Mouse (Mus musculus): ENCODE data around the gene Dusp7. TPM values are rescaled to one million over a fixed set of nuclear protein-coding genes. Genes with fewer than 3 reads are reported as not detected.

The Dusp7 gene
- total RNA-seq, 1 experiment, result 4.5 TPM

DNA sequence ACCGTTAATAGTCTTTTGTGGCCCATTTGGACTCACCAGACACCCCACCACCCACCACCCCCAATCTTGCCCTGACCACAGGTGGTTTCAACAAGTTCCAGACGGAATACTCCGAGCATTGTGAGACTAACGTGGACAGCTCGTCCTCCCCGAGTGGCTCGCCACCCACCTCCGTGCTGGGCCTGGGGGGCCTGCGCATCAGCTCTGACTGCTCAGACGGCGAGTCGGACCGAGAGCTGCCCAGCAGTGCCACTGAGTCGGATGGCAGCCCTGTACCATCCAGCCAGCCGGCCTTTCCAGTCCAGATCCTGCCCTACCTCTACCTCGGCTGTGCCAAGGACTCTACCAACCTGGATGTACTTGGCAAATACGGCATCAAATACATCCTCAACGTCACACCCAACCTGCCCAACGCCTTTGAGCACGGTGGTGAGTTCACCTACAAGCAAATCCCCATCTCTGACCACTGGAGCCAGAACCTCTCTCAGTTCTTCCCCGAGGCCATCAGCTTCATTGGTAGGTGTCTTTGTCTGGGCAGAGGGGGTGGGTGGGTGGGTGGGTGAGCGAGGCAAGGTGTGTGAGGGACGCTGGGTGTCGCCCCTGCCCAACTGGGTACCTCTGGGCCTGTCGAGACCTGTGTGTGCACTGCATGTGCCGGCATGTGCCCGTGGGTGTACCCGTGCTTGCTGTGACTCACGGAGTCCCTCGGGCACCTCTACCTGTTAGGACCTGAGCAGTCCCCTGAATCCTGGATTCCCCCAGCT, 2.4 kb downstream of the Dusp7 start:
- Histone ChIP-seq H3K4me1 (ENCODE audit: control insufficient read depth in 2 of 2, insufficient read depth in 2 of 2, low read length in 2 of 2, poor library complexity in 1 of 2) (peaks cover 0 to 8% of the 10 kb centered on the region in 2 experiments; a peak in 2 of 4 replicates), H3K9ac (ENCODE audit: insufficient read depth, low read depth, low read length, poor library complexity, severe bottlenecking) (no peak overlapping the region), H3K36me3 (ENCODE audit: control insufficient read depth, insufficient read depth, low read length, poor library complexity, severe bottlenecking) (peaks cover 30% of the 10 kb centered on the region), H3K9me3 (ENCODE audit: control insufficient read depth, insufficient read depth, low read depth, low read length) (no peaks in the 10 kb centered on the region), H3K4me3 (ENCODE audit: insufficient read depth in 1 of 2, low read depth in 1 of 2, low read length in 2 of 2, poor library complexity in 1 of 2, severe bottlenecking in 1 of 2) (no peak overlapping the region), H3K27ac (ENCODE audit: insufficient read depth, low read depth, low read length, poor library complexity, severe bottlenecking) (no peak overlapping the region)
- TF ChIP-seq MAFK (IDR thresholded peaks at IDR 0.05; ENCODE audit: insufficient read depth, low read depth, low read length) (no peak), CHD2 (IDR thresholded peaks at IDR 0.05; ENCODE audit: low read depth, low read length) (no peak)
- DNase-seq (ENCODE audit: low read depth, low spot score), result no peak
- in situ Hi-C loops (cut with MboI; ENCODE audit: low sequenced_read_pairs in 2 of 2, unreplicated experiment in 2 of 2), result no loop called here

DNA sequence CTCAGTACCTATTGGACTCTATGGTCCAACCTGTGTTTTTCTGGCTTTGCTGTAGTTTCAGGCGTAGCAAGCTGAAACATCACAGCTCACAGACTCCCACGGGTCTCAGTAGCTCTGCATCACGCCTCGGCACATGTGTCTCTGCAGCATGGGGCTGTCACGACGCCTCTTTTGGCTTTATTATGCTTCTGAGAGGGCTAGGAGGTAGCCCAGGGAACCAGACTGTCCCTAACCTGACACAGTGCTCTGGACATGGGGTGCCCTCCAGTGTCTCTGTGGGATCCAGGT, 2.9 kb downstream of the Dusp7 start:
- H3K4me3 ChIP-seq (ENCODE audit: insufficient read depth in 1 of 2, low read depth in 1 of 2, low read length in 2 of 2, poor library complexity in 1 of 2, severe bottlenecking in 1 of 2), result no peak overlapping the region
- H3K9ac ChIP-seq (ENCODE audit: insufficient read depth, low read depth, low read length, poor library complexity, severe bottlenecking), result no peak overlapping the region
- no peak for DNase-seq (ENCODE audit: low read depth, low spot score)
- peaks cover 30% of the 10 kb centered on the region for H3K36me3 ChIP-seq (ENCODE audit: control insufficient read depth, insufficient read depth, low read length, poor library complexity, severe bottlenecking)
- no peaks in the 10 kb centered on the region for H3K9me3 ChIP-seq (ENCODE audit: control insufficient read depth, insufficient read depth, low read depth, low read length)
- TF ChIP-seq ZNF384 (IDR thresholded peaks at IDR 0.05; ENCODE audit: low read depth, low read length), result no peak
- TF ChIP-seq MAFK (IDR thresholded peaks at IDR 0.05; ENCODE audit: insufficient read depth, low read depth, low read length), result no peak
- no peak for TF ChIP-seq ZC3H11A (IDR thresholded peaks at IDR 0.05; ENCODE audit: borderline replicate concordance, low read depth, low read length)
- no peak for TF ChIP-seq HCFC1 (IDR thresholded peaks at IDR 0.05; ENCODE audit: borderline replicate concordance, insufficient read depth, low read length)
- TF ChIP-seq CHD2 (IDR thresholded peaks at IDR 0.05; ENCODE audit: low read depth, low read length), result no peak
- no peak overlapping the region for H3K27ac ChIP-seq (ENCODE audit: insufficient read depth, low read depth, low read length, poor library complexity, severe bottlenecking)
- H3K4me1 ChIP-seq (ENCODE audit: control insufficient read depth in 2 of 2, insufficient read depth in 2 of 2, low read length in 2 of 2, poor library complexity in 1 of 2), result peaks cover 0 to 8% of the 10 kb centered on the region in 2 experiments; a peak in 2 of 4 replicates
- in situ Hi-C loops (cut with MboI; ENCODE audit: low sequenced_read_pairs in 2 of 2, unreplicated experiment in 2 of 2), result no loop called here

DNA sequence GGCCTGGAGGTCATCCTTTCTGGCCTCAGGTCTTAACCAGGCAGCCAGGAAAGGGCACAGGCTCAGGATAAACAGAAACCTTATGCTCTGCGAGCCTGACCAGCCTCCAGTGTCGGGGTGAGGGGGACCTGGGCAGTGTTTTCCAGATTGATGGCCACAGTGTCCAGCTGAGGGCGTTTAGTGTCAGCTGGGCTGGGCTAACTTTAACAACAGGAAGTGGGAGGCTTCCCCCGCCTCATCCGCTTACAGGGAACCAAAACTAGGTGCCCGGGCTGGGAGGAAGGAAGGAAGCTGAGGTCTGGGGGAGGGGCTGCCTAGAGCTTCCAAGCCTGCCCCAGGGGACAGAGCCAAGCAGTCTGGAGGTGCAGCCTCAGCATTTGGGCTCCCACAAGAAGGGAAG, 3.3 kb downstream of the Dusp7 start:
- no peak for TF ChIP-seq HCFC1 (IDR thresholded peaks at IDR 0.05; ENCODE audit: borderline replicate concordance, insufficient read depth, low read length)
- no peak for TF ChIP-seq MAFK (IDR thresholded peaks at IDR 0.05; ENCODE audit: insufficient read depth, low read depth, low read length)
- no peak for TF ChIP-seq ZC3H11A (IDR thresholded peaks at IDR 0.05; ENCODE audit: borderline replicate concordance, low read depth, low read length)
- no peak for TF ChIP-seq CHD2 (IDR thresholded peaks at IDR 0.05; ENCODE audit: low read depth, low read length)
- TF ChIP-seq ZNF384 (IDR thresholded peaks at IDR 0.05; ENCODE audit: low read depth, low read length), result no peak
- in situ Hi-C loops (cut with MboI; ENCODE audit: low sequenced_read_pairs in 2 of 2, unreplicated experiment in 2 of 2), result no loop called here
- Histone ChIP-seq H3K9ac (ENCODE audit: insufficient read depth, low read depth, low read length, poor library complexity, severe bottlenecking) (no peak overlapping the region), H3K9me3 (ENCODE audit: control insufficient read depth, insufficient read depth, low read depth, low read length) (no peaks in the 10 kb centered on the region), H3K36me3 (ENCODE audit: control insufficient read depth, insufficient read depth, low read length, poor library complexity, severe bottlenecking) (peaks cover 30% of the 10 kb centered on the region), H3K4me3 (ENCODE audit: insufficient read depth in 1 of 2, low read depth in 1 of 2, low read length in 2 of 2, poor library complexity in 1 of 2, severe bottlenecking in 1 of 2) (no peak overlapping the region), H3K27ac (ENCODE audit: insufficient read depth, low read depth, low read length, poor library complexity, severe bottlenecking) (no peak overlapping the region), H3K4me1 (ENCODE audit: control insufficient read depth in 2 of 2, insufficient read depth in 2 of 2, low read length in 2 of 2, poor library complexity in 1 of 2) (peaks cover 0 to 8% of the 10 kb centered on the region in 2 experiments; a peak in 2 of 4 replicates)
- no peak for DNase-seq (ENCODE audit: low read depth, low spot score)

- peaks cover 0 to 5% of the 10 kb centered on the region in 2 experiments; a peak in 2 of 4 replicates for H3K4me1 ChIP-seq (ENCODE audit: control insufficient read depth in 2 of 2, insufficient read depth in 2 of 2, low read length in 2 of 2, poor library complexity in 1 of 2)
- TF ChIP-seq HCFC1 (IDR thresholded peaks at IDR 0.05; ENCODE audit: borderline replicate concordance, insufficient read depth, low read length), result no peak
- no peak overlapping the region for H3K9ac ChIP-seq (ENCODE audit: insufficient read depth, low read depth, low read length, poor library complexity, severe bottlenecking)
- peaks cover 30% of the 10 kb centered on the region for H3K36me3 ChIP-seq (ENCODE audit: control insufficient read depth, insufficient read depth, low read length, poor library complexity, severe bottlenecking)
- no peak overlapping the region for H3K27ac ChIP-seq (ENCODE audit: insufficient read depth, low read depth, low read length, poor library complexity, severe bottlenecking)
- H3K4me3 ChIP-seq (ENCODE audit: insufficient read depth in 1 of 2, low read depth in 1 of 2, low read length in 2 of 2, poor library complexity in 1 of 2, severe bottlenecking in 1 of 2), result no peak overlapping the region
- no peaks in the 10 kb centered on the region for H3K9me3 ChIP-seq (ENCODE audit: control insufficient read depth, insufficient read depth, low read depth, low read length)
- in situ Hi-C loops (cut with MboI; ENCODE audit: low sequenced_read_pairs in 2 of 2, unreplicated experiment in 2 of 2), result no loop called here
- DNase-seq (ENCODE audit: low read depth, low spot score), result no peak
These were observed 4.3 kb downstream of the Dusp7 start for GRCm38 (mm10) chr9:106372431-106373412.
